ENCODE assay signal across 9 mouse cellular contexts in the genomic region with DNA sequence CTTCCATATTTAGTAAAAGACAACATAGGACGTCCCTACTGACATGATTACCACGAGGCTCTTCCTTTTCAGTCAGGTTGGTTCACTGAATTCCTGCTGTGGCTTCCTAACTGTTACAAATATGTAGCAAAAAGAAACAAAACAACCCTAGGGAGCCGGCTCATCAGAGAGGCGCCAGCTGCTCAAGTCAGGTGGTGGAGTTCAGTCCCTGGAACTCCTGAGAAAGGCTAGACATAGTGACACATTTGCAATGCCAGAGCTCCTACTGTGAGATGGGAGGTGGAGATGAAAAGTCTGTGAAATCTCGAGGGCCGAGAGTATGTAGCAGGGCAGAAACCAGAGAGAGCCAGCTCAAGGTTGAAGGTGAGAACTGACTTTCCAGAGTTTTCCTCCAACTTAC.
DNase-seq lines count a peak whose midpoint lies in the region; ATAC-seq lines count a peak whose summit lies in the region.
"Had no signal": no experiment of that assay in that cellular context is flagged by ENCODE, and none has a peak within 500 bp of the region (broad histone marks: within the 10 kb centered on the region; RNA-seq: fewer than 3 reads in every experiment).

No protein-coding gene starts in this region.

- peak overlapping the region; percentile 60 for H3K9ac ChIP-seq in heart, embryonic 14.5 days (ENCODE audit: low read length)
- no peak overlapping the region; the same call in 1 of the 2 replicates for H3K9ac ChIP-seq in hindbrain, embryonic 11.5 days (ENCODE audit: low read depth, low read length)
- peak overlapping the region; percentile 64; the same call in 1 of the 2 replicates for H3K9ac ChIP-seq in midbrain, embryonic 11.5 days (ENCODE audit: low read length)

- H3K4me2 ChIP-seq in heart, embryonic 14.5 days (ENCODE audit: low read length), result peak overlapping the region; percentile 75
- peak overlapping the region; percentile 62 for H3K4me2 ChIP-seq in hindbrain, embryonic 11.5 days (replicated peaks; ENCODE audit: low read depth, low read length)
- peak overlapping the region; percentile 65 for H3K4me2 ChIP-seq in midbrain, embryonic 11.5 days

- WGBS in heart, embryonic 14.5 days, result 14% methylated on average over 6 of the region's 6 CpGs
- 13% methylated on average over 6 of the region's 6 CpGs for WGBS in hindbrain, embryonic 11.5 days
- WGBS in midbrain, embryonic 11.5 days, result 13% methylated on average over 6 of the region's 6 CpGs

- H3K9me3 ChIP-seq in heart, embryonic 14.5 days (ENCODE audit: control insufficient read depth, low read length), result no peaks in the 10 kb centered on the region
- H3K9me3 ChIP-seq in hindbrain, embryonic 11.5 days (ENCODE audit: control insufficient read depth, low read length), result no peaks in the 10 kb centered on the region
- H3K9me3 ChIP-seq in midbrain, embryonic 11.5 days (ENCODE audit: control insufficient read depth, low read length), result no peaks in the 10 kb centered on the region

- H3K36me3 ChIP-seq in heart, embryonic 14.5 days (ENCODE audit: control insufficient read depth, insufficient read depth, low read length), result no peaks in the 10 kb centered on the region
- H3K36me3 ChIP-seq in hindbrain, embryonic 11.5 days (ENCODE audit: control insufficient read depth, insufficient read depth, low read length), result no peaks in the 10 kb centered on the region
- H3K36me3 ChIP-seq in midbrain, embryonic 11.5 days (ENCODE audit: control insufficient read depth, insufficient read depth, low read length), result no peaks in the 10 kb centered on the region

- H3K4me1 ChIP-seq in heart, embryonic 14.5 days (ENCODE audit: control insufficient read depth in 2 of 2, insufficient read depth in 2 of 2, low read length in 2 of 2), result peaks cover 9 to 20% of the 10 kb centered on the region in 2 experiments; a peak in 3 of 4 replicates
- H3K4me1 ChIP-seq in hindbrain, embryonic 11.5 days (replicated peaks; ENCODE audit: control insufficient read depth, insufficient read depth, low read length), result 0 out of 2 replicates have a peak, but pooled peaks cover 2% of the 10 kb centered on the region
- peaks cover 5% of the 10 kb centered on the region for H3K4me1 ChIP-seq in midbrain, embryonic 11.5 days (ENCODE audit: control insufficient read depth, insufficient read depth, low read length)

- no peak for DNase-seq in heart, postnatal 4 days
- DNase-seq in ZHBTc4 (ENCODE audit: low read depth, low spot score) (peak; percentile 89), MN1 (ENCODE audit: low spot score) (no peak)
- DNase-seq in hindbrain, embryonic 11.5 days (ENCODE audit: low spot score), result no peak
- peak; percentile 91 for DNase-seq in midbrain, embryonic 11.5 days (ENCODE audit: low spot score, missing footprints)
- DNase-seq in urinary bladder, adult 2 months (ENCODE audit: low spot score), result no peak

- H3K27ac ChIP-seq in heart, embryonic 14.5 days (replicated peaks in 1 of 2; ENCODE audit: control insufficient read depth in 1 of 2, insufficient read depth in 1 of 2, low read depth in 2 of 2, low read length in 2 of 2), result no peak overlapping the region
- H3K27ac ChIP-seq in hindbrain, embryonic 11.5 days (ENCODE audit: low read depth, low read length), result no peak overlapping the region
- H3K27ac ChIP-seq in midbrain, embryonic 11.5 days (ENCODE audit: low read depth, low read length), result no peak overlapping the region

- H3K4me3 ChIP-seq in heart, embryonic 14.5 days (ENCODE audit: control insufficient read depth in 1 of 2, insufficient read depth in 1 of 2, low read depth in 1 of 2, low read length in 2 of 2), result peak overlapping the region in 1 of 2 experiments; percentile 41; a peak in 2 of 4 replicates
- H3K4me3 ChIP-seq in hindbrain, embryonic 11.5 days (ENCODE audit: low read depth, low read length), result peak overlapping the region; percentile 31
- H3K4me3 ChIP-seq in midbrain, embryonic 11.5 days (ENCODE audit: low read depth, low read length), result no peak overlapping the region

- ATAC-seq in heart, embryonic 14.5 days (ENCODE audit: insufficient number of reproducible peaks, insufficient read depth, low FRiP score, low read depth), result no peak
- ATAC-seq in hindbrain, embryonic 11.5 days (ENCODE audit: low FRiP score), result peak; percentile 63; the same call in 1 of the 2 replicates
- ATAC-seq in midbrain, embryonic 11.5 days (ENCODE audit: low FRiP score), result peak; percentile 28; the same call in 1 of the 2 replicates
- no peak for ATAC-seq in megakaryocyte progenitor cell, adult 5-6 weeks (replicated peaks; ENCODE audit: poor library complexity)

- H3K27me3 ChIP-seq in heart, embryonic 14.5 days (ENCODE audit: control insufficient read depth, insufficient read depth, low read length), result no peaks in the 10 kb centered on the region
- H3K27me3 ChIP-seq in hindbrain, embryonic 11.5 days (ENCODE audit: control insufficient read depth, insufficient read depth, low read length), result no peaks in the 10 kb centered on the region
- H3K27me3 ChIP-seq in midbrain, embryonic 11.5 days (ENCODE audit: control insufficient read depth, insufficient read depth, low read length), result no peaks in the 10 kb centered on the region
- H3K27me3 ChIP-seq: Patski had no signal

Comparison
In these comparisons a context has a peak if more than half of its experiments do, and no peak if none do; other contexts are left out.
1. ATAC-seq: peak in hindbrain, embryonic 11.5 days (single experiment) and midbrain, embryonic 11.5 days (single experiment); none in heart, embryonic 14.5 days (single experiment) and megakaryocyte progenitor cell, adult 5-6 weeks (single experiment).
2. DNase-seq: peak in ZHBTc4 (single experiment) and midbrain, embryonic 11.5 days (single experiment); none in heart, postnatal 4 days (single experiment), hindbrain, embryonic 11.5 days (single experiment), urinary bladder, adult 2 months (single experiment) and MN1 (single experiment).
3. Peak in every context shown above with its lines, with median percentiles within 50 percentile points of each other: H3K4me2 ChIP-seq.